Mouse (Mus musculus): ENCODE data around the gene Dnase2a. TPM values are rescaled to one million over a fixed set of nuclear protein-coding genes. Genes with fewer than 3 reads are reported as not detected.
A peak's percentile ranks its signal among the peaks of the same experiment; 100 is the strongest.
"Not testable (repeated sequence)": the region's sequence is repeated elsewhere in the genome, so short reads cannot be mapped to it uniquely, and the experiment has no call there.

Gene Dnase2a
- total RNA-seq, 2 experiments from 2014 or later: 2.9 TPM

DNA sequence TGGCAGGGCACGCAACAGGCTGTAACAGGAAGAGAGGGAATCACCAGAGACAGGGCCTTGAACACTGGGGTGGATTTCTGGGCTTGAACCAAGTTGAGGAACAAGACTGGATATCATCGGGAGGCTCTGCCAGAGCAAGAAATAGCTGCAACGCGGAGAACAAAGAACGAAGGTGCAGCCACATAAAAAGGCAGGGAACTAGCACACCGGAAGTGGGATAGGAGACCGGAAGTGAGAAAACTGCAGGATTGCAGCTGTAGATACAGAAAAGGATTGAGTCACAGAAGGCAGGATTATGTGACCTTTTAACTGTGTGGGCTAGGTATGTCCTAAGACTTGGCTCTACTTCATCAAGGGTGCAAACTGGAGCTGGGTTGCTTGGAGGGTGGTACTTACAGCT lies 4.0 kb upstream of the Dnase2a start:
- intact Hi-C loops (cut with DNase I): loop anchor here (5.0 kb wide), 1 partner anchor 57 kb away; the partner anchor contains the start of gene Calr
- no peak for DNase-seq (ENCODE audit: low spot score in 2 of 2)

DNA sequence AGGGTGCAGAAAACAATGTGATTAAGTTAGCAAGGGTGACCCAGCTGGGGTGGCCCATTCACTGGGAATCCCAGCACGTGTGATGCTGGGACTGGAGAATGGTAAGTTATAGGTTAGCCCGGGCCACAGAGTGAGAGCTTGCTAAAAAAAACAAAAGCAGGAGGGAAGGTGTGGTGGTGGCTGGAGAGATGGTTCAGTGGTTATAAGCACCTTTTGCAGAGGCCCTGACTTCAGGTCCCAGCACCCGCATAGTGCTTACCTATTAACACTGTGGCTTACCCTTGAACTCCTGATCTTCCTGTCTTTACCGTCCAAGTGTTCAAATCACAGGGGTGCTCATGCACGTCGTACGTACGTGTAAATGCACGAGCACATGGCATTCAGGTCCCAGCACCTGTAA lies 1.3 kb upstream of the Dnase2a start:
- intact Hi-C loops (cut with DNase I): no loop called here
- no peak for DNase-seq (ENCODE audit: low spot score in 2 of 2)

DNA sequence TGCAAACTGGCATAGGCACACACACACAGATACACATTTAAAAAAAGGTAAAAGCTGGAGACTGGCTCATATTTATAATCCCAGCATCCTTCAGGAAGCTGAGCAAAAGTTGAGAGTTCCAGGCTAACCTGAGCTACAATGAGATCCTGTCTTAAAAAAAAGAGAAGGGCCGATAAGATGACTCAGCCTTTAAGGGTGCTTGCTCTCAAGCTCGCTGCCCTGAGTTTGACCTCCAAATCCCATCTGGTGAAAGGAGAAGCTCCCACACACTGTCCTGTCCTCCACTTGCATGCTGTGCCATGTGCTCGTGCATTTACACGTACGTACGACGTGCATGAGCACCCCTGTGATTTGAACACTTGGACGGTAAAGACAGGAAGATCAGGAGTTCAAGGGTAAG lies 867 bp upstream of the Dnase2a start:
- intact Hi-C loops (cut with DNase I): no loop called here
- DNase-seq (ENCODE audit: low spot score in 2 of 2): no peak

DNA sequence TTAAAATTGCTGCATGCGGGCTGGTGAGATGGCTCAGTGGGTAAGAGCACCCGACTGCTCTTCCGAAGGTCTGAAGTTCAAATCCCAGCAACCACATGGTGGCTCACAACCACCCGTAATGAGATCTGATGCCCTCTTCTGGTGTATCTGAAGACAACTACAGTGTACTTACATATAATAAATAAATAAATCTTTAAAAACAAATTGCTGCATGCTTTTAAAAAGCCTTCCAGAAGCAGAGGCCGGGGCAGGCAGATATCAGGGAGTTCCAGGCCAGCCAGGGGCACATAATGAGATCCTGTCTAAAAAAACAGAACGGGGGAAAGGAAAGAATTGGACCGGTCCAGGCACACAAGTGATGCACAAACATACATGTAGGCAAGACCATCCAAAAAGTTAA lies 381 bp upstream of the Dnase2a start:
- DNase-seq (ENCODE audit: low spot score in 2 of 2); intact Hi-C loops (cut with DNase I): not testable (repeated sequence)

DNA sequence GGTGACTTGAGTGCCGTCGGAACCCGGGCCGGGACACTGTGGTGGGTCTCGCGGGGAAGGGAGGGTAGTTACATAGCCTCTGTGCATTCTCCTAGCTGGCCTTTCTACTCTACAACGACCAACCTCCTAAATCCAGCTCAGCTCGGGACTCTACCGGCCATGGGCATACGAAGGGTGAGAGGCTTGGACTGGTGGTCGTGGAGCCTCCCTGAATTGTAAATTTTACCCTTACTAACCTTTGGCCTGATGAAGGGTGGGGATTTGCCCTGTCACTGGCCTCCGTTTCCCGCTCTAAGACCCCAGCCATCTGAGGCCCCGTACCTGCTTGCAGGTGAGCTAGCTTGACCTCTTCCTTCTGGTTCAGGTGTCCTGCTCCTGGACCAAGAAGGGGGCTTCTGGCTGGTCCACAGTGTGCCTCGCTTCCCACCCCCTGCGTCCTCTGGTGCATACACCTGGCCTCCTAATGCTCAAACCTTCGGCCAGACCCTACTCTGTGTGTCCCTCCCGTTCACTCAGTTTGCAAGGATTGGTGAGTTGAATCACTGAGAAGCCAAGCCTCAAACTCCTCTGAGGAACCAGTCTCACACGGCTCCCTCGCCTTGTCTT lies 905 bp downstream of the Dnase2a start:
- intact Hi-C loops (cut with DNase I): no loop called here
- DNase-seq (ENCODE audit: low spot score in 2 of 2): no peak

DNA sequence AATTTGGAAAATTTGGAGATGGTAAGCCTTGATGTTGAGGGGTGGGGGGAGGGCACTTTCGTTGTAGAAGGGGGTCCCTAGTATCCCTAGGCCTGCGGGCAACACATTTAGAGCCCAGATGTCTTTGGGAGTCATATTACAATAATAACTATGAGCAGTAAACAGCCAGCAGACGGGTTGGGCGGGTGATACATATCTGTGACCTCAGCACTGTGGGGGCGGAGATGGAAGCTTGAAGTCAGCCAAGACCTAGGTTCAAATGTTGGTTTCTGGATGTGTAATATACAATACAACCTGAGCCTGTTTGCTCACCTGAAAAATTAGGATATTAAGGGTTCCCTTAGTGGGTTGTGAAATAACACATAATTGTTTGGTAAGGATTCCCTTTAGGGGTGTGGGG lies 1.6 kb downstream of the Dnase2a start:
- no peak for DNase-seq (ENCODE audit: low spot score in 2 of 2)
- intact Hi-C loops (cut with DNase I): no loop called here

DNA sequence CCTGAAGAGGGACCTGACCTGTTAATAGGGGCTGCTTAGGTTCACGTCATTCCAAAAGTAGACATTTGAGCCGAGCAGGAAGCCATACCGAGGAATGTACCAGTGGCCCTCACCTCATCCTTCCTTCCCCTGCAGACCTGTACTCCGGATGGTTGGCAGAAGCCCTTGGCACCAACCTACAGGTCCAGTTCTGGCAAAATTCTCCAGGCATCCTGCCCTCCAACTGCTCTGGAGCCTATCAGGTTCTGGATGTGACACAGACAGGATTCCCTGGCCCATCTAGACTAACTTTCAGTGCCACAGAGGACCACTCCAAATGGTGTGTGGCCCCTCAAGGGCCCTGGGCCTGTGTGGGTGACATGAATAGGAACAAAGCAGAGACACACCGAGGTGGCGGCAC lies 2.2 kb downstream of the Dnase2a start:
- intact Hi-C loops (cut with DNase I): no loop called here
- no peak for DNase-seq (ENCODE audit: low spot score in 2 of 2)

DNA sequence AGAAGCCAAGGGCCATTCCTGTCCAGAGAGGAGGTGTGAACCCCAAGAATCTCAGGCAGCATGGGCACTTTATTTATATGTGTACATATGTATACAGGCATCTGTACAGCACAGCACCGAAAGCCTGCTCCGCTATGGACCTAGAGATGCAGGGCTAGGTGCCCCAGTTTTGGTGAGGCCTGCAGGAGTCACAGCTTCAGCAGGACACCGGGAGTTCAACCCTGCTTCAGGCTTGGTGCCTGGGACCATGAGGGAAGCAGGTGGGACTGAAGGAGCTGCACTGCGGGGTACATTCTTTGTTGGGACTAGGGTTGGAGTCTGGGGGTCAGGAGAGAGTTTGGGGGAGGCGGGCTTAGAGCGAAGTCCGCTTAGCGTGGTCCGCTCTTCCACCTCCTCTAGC lies 3.5 kb downstream of the Dnase2a start:
- no peak for DNase-seq (ENCODE audit: low spot score in 2 of 2)
- intact Hi-C loops (cut with DNase I): no loop called here

DNA sequence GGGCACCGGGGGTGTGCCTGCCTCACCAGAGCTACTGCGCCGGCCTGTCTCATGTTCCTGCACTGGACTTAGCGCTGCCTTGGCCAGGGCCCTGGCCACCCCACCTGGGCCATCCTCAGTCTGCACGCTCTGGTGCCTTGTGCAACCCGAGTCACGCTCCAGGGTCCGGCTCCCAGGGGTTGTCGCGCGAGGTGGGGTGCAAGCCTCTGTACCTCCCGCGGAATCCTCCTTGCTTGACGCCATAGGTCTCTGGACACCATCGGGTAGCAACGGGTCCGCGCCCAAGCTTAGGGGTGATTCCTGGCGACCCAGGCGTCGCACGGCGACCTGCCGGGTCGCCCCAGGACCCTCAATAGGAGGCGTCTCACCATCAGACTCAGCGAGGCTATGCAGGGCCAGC lies 4.0 kb downstream of the Dnase2a start:
- intact Hi-C loops (cut with DNase I): no loop called here
- DNase-seq (ENCODE audit: low spot score in 2 of 2): no peak

DNA sequence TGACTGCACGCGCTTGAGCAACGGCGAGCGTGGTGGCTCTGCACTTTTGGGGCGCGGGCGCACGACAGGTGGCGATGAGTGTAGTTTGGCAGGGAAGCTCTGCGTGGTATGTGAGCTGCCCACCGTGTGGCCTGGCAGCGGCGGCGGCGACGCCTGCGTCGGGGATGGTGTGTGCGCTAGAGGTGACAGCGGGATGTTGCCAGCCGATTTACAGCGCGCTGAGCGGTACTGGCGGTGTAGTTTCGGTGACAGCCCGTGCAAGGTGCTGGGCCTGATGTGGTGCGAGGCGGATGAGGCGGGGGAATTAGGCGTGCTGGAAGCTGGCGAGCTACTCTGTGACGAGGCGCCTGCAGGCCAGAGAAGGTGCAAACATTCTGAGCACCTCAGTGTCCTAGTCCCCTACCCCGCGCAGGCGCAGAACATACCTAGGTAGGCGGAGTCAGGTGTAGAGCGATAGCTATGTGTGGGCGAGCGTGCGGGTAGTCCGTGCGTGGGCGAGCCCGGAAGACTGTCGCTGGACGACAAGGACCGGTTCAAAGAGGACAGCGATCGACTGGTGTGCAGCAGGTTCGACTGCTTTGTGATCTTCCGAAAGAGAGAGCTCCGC lies 4.6 kb downstream of the Dnase2a start:
- intact Hi-C loops (cut with DNase I): no loop called here
- DNase-seq (ENCODE audit: low spot score in 2 of 2): peak; percentile 46 to 70

DNA sequence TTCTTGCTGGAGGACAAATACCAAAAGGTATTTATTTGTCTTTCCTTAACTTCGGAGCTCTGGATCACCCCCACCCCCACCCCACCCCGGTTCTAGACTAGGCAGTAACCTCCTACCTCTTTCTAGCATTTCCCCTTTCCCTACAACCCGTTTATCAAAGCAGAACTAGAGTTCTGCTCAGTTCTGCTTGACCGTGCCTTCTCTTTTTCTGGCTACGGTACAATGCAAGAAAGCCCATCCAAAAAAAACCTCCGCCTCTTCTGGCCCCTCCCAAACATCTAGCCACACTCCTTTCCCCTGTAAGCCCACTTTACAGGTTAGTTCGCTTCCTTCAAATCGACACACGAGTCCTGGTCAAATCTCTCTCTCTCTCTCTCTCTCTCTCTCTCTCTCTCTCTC lies 5.1 kb downstream of the Dnase2a start:
- DNase-seq (ENCODE audit: low spot score in 2 of 2): no peak
- intact Hi-C loops (cut with DNase I): no loop called here

DNA sequence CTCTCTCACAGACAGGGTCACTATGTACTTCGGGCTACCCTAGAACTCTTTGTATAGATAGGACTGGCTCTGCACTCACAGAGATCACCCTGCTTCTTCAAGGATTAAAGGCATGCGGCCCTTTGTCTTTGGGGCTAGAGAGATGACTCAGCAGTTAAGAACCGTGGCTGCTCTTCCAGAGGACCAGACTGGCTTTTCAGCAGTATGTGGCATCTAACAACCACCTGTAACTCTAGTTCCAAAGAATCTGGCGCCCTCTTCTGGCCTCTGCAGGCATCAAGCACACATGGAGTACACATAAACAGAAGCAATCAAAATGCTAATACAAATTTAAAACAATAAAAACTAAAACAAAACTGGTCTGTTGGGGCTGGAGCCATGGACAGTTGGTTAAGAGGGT lies 5.6 kb downstream of the Dnase2a start:
- DNase-seq (ENCODE audit: low spot score in 2 of 2): peak in 1 of 2 experiments; percentile 80
- intact Hi-C loops (cut with DNase I): no loop called here

DNA sequence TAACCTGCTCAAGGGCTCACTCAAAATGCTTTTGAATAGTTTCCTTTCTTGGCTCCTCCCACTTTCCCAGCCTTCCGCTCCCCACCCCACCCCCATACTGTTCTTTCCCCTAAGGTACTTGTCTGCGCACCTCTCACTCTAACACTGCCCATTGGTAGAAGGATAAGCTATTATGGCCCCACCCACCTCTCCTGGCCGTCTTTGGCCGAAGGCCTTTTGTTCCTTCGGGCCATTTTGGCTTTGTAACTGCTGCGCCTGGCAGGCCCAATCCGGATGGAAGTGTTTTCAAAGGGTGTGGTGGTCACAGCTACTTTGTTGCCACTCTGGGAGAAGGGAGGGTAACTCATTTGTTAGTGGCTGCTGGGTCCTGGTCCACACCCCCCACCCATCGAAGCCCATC lies 6.9 kb downstream of the Dnase2a start:
- DNase-seq (ENCODE audit: low spot score in 2 of 2): no peak
- intact Hi-C loops (cut with DNase I): no loop called here

DNA sequence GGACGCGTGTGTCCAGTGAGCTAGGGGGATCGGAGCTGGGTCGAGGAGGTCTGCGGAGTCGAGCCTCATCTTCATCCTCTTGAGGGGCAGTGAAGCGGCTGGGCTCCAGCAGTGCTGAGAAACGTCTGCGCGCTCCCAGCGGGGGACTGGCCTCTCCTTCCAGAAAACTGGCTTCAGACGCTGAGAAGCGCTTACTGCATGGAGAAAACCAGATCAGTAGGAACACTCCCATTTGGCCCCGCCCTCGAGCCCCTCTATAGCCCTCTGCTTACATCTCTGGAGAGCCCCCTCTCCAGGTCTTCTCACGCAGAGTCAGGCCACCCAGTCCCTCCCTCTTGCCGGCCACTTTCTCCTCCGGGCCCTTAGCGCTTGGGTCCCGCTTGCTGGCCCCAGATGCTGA lies 9.4 kb downstream of the Dnase2a start:
- intact Hi-C loops (cut with DNase I): no loop called here
- no peak for DNase-seq (ENCODE audit: low spot score in 2 of 2)

DNA sequence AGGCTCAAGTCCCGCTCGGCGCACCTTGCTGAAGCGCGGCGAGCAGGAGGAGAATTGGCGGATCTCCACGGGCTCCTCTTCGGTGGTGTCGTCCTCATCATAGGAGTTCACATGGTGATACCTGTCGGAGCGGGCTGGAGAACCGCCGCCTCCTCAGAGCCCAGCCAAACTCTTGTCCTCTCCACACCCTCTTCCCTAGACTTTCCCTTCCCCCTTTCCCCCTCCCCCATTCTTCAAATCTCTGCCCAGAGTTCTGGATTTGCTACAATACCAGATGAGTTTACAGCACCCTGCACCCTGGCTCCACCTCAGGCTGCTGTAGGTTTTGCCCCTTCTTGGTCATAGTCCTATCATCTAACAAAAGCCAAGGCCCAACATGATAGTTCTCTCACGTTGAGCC lies 10.3 kb downstream of the Dnase2a start:
- intact Hi-C loops (cut with DNase I): no loop called here

DNA sequence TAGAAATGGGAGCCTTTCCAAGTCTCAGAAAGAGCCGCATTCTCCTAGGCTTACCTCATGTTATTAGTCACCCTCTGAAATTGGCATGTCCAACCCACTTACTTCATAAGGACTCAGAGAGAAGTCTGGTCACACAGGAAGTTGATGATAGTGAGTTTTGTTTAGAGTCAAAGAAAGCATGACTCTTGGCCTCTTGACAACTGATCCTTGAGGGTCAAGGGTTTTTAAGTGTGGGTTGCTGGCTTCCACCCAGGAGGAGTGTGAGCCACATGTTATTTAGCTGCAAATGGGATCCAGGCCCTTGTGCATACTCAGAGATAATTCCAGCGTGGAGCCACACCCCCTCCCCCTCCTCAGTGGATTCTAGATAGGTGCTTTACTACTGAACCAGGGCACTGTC lies 13.2 kb downstream of the Dnase2a start:
- intact Hi-C loops (cut with DNase I): no loop called here
- DNase-seq (ENCODE audit: low spot score in 2 of 2): no peak

More for the DNA sequence above, 10.3 kb downstream of the Dnase2a start:
- no peak for DNase-seq (ENCODE audit: low spot score in 2 of 2)

DNA sequence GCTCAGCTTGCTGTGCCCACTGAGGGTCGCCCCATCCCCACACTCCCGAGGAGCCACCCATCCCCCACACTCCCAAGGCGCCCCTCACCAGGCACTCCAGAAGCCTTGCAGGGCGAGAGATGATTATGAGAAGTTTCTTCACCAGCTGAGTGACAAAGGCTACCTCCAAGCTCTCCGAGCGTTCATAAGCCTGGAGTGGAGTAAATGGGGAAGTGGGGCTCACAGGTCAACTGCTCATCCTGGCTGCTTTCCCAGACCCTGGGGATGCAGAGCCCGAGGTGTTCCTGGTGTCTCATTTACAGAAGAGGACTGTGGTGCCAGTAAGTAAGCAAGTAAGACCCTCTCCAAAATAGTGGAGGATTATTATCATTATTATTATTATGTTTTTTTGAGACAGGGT lies 17.2 kb downstream of the Dnase2a start:
- intact Hi-C loops (cut with DNase I): no loop called here
- DNase-seq (ENCODE audit: low spot score in 2 of 2): no peak

DNA sequence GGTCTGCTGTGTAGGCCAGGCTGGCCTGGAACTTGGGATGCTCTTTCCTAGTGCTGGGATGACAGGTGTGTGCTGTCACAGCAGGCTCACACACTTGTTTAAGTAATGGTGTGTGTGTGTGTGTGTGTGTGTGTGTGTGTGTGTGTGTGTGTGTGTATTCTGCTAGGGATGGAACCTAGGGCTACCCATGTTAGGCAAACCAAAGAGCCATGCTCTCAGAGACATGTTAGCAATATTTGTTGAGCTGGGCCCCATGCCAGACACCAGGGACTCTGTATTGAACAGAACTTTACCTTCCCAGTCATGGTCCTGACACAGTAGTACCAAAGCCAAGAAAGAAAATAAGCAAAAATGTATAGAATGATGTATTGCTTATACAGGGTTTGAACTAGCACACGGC lies 19.2 kb downstream of the Dnase2a start:
- DNase-seq (ENCODE audit: low spot score in 2 of 2): no peak
- intact Hi-C loops (cut with DNase I): no loop called here

DNA sequence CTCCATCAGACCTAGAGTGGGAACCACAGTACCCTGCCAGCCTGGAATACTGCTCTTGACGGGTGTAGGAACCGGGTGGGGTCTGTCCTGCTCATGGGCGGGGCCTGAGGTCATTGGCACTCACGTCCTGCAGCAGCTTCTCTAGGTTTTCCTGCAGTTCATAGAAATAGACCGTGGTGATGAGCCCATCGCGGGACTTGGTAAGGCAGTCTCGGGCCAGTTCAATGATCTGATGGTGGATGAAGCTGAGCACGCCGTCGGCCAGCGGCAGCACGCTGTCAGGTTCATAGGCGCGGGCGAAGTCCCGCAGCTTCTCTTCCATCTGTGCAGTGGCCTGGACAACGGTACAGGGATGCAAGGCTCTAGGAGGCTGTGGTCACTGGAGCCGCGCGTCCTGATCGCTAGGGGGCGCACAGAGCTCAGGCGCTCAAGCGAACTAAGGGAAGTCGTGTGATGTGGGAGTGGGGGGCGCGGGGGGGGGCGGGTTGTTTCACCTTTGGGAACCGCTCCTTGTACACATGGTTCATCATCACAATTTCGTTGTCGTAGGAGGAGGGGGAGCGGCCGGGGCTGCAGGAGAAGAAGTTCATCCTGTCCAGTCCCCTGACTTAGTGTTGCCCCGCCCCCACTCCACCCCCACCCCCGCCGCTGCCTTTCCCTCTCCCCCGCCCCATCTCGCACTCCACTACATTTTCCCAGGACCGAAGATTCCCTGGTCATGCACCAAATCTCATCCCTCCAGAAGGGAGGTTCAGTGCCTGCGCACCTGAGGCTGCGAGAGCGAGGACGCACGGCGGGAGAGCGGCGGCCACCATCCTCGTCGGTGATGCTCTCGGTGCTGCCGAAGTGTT lies 20.3 kb downstream of the Dnase2a start:
- peak; percentile 70 to 77 for DNase-seq (ENCODE audit: low spot score in 2 of 2)
- intact Hi-C loops (cut with DNase I): no loop called here

DNA sequence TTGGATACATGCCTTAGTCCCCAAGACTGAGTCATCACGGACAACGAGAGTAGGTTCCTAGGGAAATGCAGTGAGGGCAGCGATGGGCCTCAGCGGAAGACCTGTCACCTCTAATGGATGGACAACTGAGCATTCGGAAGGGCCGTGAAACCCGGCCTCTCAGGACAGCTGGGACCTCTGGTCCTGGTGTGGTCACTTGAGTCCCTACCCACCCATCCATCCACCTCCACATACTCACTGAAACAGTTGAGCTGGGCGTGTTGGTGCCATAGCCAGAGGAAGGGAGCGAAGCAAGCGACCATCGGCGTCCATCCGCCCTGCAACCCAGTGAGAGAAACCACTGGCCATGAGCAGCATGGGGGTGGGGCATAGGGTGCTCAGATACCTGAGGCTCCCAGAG lies 22.2 kb downstream of the Dnase2a start:
- intact Hi-C loops (cut with DNase I): no loop called here
- DNase-seq (ENCODE audit: low spot score in 2 of 2): no peak
